Mouse (Mus musculus) midbrain, postnatal 0 days (tissue): ENCODE data around the gene C3. TPM values are rescaled to one million over a fixed set of nuclear protein-coding genes. Genes with fewer than 3 reads are reported as not detected.
A peak's percentile ranks its signal among the peaks of the same experiment; 100 is the strongest.

ENCODE experiments used
- ATAC-seq: fragments of 200-750 bp; cut with Nextera tagmentation; 2 replicates; pipeline ENCODE4 v1.8.0; 2017; ENCODE audit warnings: moderate number of reproducible peaks, mild to moderate bottlenecking, moderate TSS enrichment, moderate library complexity; ENCODE audit not compliant: low FRiP score
- DNase-seq: peaks from one replicate; pipeline ENCODE4 v3.0.0-alpha.2; 2015; ENCODE audit warnings: low spot score
- H3K27ac ChIP-seq: fragments of 300-500 bp; sonication (generic); 2 replicates; pipeline ENCODE4 v1.5.1; 2014; ENCODE audit warnings: low read depth, mild to moderate bottlenecking, low read length, mixed read lengths
- H3K27me3 ChIP-seq: fragments of 300-500 bp; sonication (generic); 2 replicates; pipeline ENCODE4 v1.6.1; 2014; ENCODE audit warnings: low read length, control low read depth, mixed read lengths; ENCODE audit not compliant: insufficient read depth
- H3K36me3 ChIP-seq: fragments of 300-500 bp; sonication (generic); 2 replicates; pipeline ENCODE4 v1.6.1; 2014; ENCODE audit warnings: low read length, control low read depth, mixed read lengths; ENCODE audit not compliant: insufficient read depth
- H3K4me1 ChIP-seq: fragments of 300-500 bp; sonication (generic); 2 replicates; pipeline ENCODE4 v1.6.1; 2014; ENCODE audit warnings: mild to moderate bottlenecking, control low read depth, antibody characterized with exemption, low read length, mixed read lengths; ENCODE audit not compliant: insufficient read depth
- H3K4me2 ChIP-seq: fragments of 300-500 bp; sonication (generic); 2 replicates; pipeline ENCODE4 v1.6.1; 2014; ENCODE audit warnings: low read depth, mild to moderate bottlenecking, low read length, mixed read lengths; ENCODE audit not compliant: poor library complexity, severe bottlenecking
- H3K4me3 ChIP-seq: fragments of 300-500 bp; sonication (generic); 2 replicates; pipeline ENCODE4 v1.5.1; 2014; ENCODE audit warnings: low read depth, mild to moderate bottlenecking, low read length, moderate library complexity
- H3K9ac ChIP-seq: fragments of 300-500 bp; sonication (generic); replicated peaks from 2 replicates; pipeline ENCODE4 v1.6.1; 2014; ENCODE audit warnings: mild to moderate bottlenecking, low read length, moderate library complexity, mixed read lengths; ENCODE audit not compliant: poor library complexity, severe bottlenecking
- H3K9me3 ChIP-seq: fragments of 300-500 bp; sonication (generic); 2 replicates; pipeline ENCODE4 v1.6.1; 2016; ENCODE audit warnings: low read length, control low read depth
- CTCF ChIP-seq: IDR thresholded peaks from 2 replicates; pipeline ENCODE4 v1.5.1; 2016; ENCODE audit warnings: antibody characterized with exemption, mild to moderate bottlenecking
- WGBS: fragments of 180-500 bp; shearing (Covaris S2); extraction: QIAGEN DNeasy Blood & Tissue Kit; methylation state at CpG from one replicate; pipeline ENCODE4 v1.1.7; 2014; 5-methylcytosine and 5-hydroxymethylcytosine counted together
- polyA plus RNA-seq: library from polyadenylated mRNA; unstranded; fragments of >200 nt; fragmentation: Nextera tagmentation; extraction: Ambion mirVana; gene quantifications from 2 replicates; pipeline ENCODE4 v1.2.1, GENCODE M21; 2015
- total RNA-seq: library from RNA; depleted of rRNA; stranded (reverse); fragments of >200 nt; gene quantifications from 2 replicates; pipeline ENCODE4 v1.2.3, GENCODE M21; 2014

The C3 gene
- total and polyA plus RNA-seq, 2 experiments from 2014 or later: 0.49 to 1.7 TPM

- Histone ChIP-seq H3K4me1 (no peaks in the 10 kb centered on the region), H3K9me3 (no peaks in the 10 kb centered on the region), H3K4me3 (no peak overlapping the region), H3K36me3 (peaks cover 23% of the 10 kb centered on the region), H3K27ac (no peak overlapping the region), H3K9ac (no peak overlapping the region), H3K27me3 (no peaks in the 10 kb centered on the region), H3K4me2 (no peak overlapping the region)
- ATAC-seq: no peak
- TF ChIP-seq CTCF: peak; percentile 33; the same call in 1 of the 2 replicates
- WGBS: 83% methylated on average over 12 of the region's 12 CpGs
- DNase-seq: no peak
Observed at GRCm38 (mm10) chr17:57234254-57234928, 6.5 kb upstream of the C3 start.

DNA sequence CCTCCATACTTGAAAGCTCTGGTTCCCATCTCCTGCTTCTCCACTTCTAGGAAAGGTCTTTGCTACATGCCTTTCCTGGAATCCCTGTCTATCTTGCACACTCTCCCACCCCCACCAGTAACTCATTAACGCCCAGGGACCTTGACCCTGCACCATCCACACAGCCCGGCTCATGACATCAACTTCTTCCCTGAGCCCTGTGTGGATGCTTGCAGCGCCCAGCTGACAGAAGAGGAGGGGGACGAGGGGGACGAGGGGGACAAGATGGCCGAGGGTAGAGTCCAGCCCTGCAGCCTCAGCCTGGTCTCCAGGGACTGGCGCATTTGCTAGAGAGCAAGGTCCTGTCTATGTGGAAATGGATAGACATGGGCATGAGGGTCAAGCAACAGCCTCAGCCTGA is 5.1 kb upstream of the C3 start:
- no peak for ATAC-seq
- Histone ChIP-seq H3K4me2 (no peak overlapping the region), H3K9me3 (no peaks in the 10 kb centered on the region), H3K27ac (no peak overlapping the region), H3K36me3 (peaks cover 23% of the 10 kb centered on the region), H3K9ac (no peak overlapping the region), H3K4me1 (no peaks in the 10 kb centered on the region), H3K4me3 (no peak overlapping the region), H3K27me3 (no peaks in the 10 kb centered on the region)
- WGBS: 38% methylated on average over 7 of the region's 7 CpGs
- no peak for TF ChIP-seq CTCF
- DNase-seq: no peak

DNA sequence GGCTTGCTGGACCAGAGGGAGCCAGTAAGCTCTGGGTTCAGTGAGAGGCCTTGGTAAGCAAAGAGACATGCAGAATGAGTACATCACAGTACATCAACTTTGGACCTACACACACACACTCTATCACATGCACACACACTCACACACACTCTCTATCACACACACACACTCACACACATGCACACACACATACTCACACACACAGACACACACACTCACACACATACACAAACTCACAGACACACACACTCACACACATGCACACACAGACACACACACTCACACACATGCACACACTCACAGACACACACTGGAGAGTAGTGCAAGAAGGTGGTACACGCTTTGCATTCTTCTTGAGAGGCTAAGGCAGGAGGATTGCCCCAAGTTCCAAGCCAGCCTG is 4.3 kb upstream of the C3 start:
- Histone ChIP-seq H3K9ac (no peak overlapping the region), H3K4me1 (no peaks in the 10 kb centered on the region), H3K4me2 (no peak overlapping the region), H3K9me3 (no peaks in the 10 kb centered on the region), H3K27ac (no peak overlapping the region), H3K27me3 (no peaks in the 10 kb centered on the region), H3K4me3 (no peak overlapping the region), H3K36me3 (peaks cover 17% of the 10 kb centered on the region)
- DNase-seq (no peak), ATAC-seq (no peak)
- TF ChIP-seq CTCF: no peak
- WGBS: 81% methylated on average over 1 of the region's 1 CpGs

- Histone ChIP-seq H3K9ac (no peak overlapping the region), H3K27ac (no peak overlapping the region), H3K9me3 (no peaks in the 10 kb centered on the region), H3K4me1 (no peaks in the 10 kb centered on the region), H3K27me3 (no peaks in the 10 kb centered on the region), H3K4me2 (no peak overlapping the region), H3K4me3 (no peak overlapping the region), H3K36me3 (peaks cover 9% of the 10 kb centered on the region)
- ATAC-seq (no peak), DNase-seq (no peak)
- TF ChIP-seq CTCF: no peak
Observed at GRCm38 (mm10) chr17:57231321-57231771, 3.4 kb upstream of the C3 start.

GRCm38 (mm10) chr17:57230728-57231125 is 2.8 kb upstream of the C3 start:
- Histone ChIP-seq H3K36me3 (peaks cover 3% of the 10 kb centered on the region; the same call in 1 of the 2 replicates), H3K9ac (no peak overlapping the region), H3K9me3 (no peaks in the 10 kb centered on the region), H3K4me2 (no peak overlapping the region), H3K4me3 (no peak overlapping the region), H3K27me3 (no peaks in the 10 kb centered on the region), H3K27ac (no peak overlapping the region), H3K4me1 (no peaks in the 10 kb centered on the region)
- no peak for TF ChIP-seq CTCF
- DNase-seq (no peak), ATAC-seq (no peak)
- 69% methylated on average over 6 of the region's 6 CpGs for WGBS

GRCm38 (mm10) chr17:57229851-57230727 is 2.2 kb upstream of the C3 start:
- Histone ChIP-seq H3K9me3 (no peaks in the 10 kb centered on the region), H3K4me3 (no peak overlapping the region), H3K27ac (no peak overlapping the region), H3K9ac (no peak overlapping the region), H3K4me1 (no peaks in the 10 kb centered on the region), H3K27me3 (no peaks in the 10 kb centered on the region), H3K4me2 (no peak overlapping the region), H3K36me3 (peaks cover 3% of the 10 kb centered on the region; the same call in 1 of the 2 replicates)
- 75% methylated on average over 15 of the region's 15 CpGs for WGBS
- DNase-seq (no peak), ATAC-seq (no peak)
- no peak for TF ChIP-seq CTCF
